Mouse (Mus musculus): ENCODE results near the gene Stim2.

- TF ChIP-seq CTCF (IDR thresholded peaks at IDR 0.05; ENCODE audit: insufficient read depth, low read depth, low read length), result no peak
- TF ChIP-seq POLR2A (IDR thresholded peaks at IDR 0.05; ENCODE audit: insufficient read depth, low read depth, low read length), result no peak
Observed at GRCm38 (mm10) chr5:54159156-54159793, 161.0 kb downstream of the Stim2 start.

Measured in olfactory bulb, adult 2 months (tissue).